Mouse (Mus musculus) lung, embryonic 15.5 days (tissue): ENCODE results near the gene Recql. TPM values are rescaled to one million over a fixed set of nuclear protein-coding genes. Genes with fewer than 3 reads are reported as not detected.

Source experiments
- ATAC-seq: fragments of 200-750 bp; cut with Nextera tagmentation; 2 replicates; pipeline ENCODE4 v1.8.0; 2017; ENCODE audit warnings: moderate number of reproducible peaks, borderline replicate concordance; ENCODE audit not compliant: low FRiP score, low TSS enrichment; ENCODE audit errors: extremely low read depth
- H3K27ac ChIP-seq: fragments of 300-500 bp; sonication (generic); 2 replicates; pipeline ENCODE4 v1.5.1; 2015; ENCODE audit warnings: moderate library complexity, mild to moderate bottlenecking, inconsistent platforms
- H3K27me3 ChIP-seq: fragments of 300-500 bp; sonication (generic); 2 replicates; pipeline ENCODE4 v1.6.1; 2015; ENCODE audit warnings: inconsistent platforms
- H3K36me3 ChIP-seq: fragments of 300-500 bp; sonication (generic); 2 replicates; pipeline ENCODE4 v1.6.1; 2015; ENCODE audit warnings: inconsistent platforms
- H3K4me1 ChIP-seq: fragments of 300-500 bp; sonication (generic); 2 replicates; pipeline ENCODE4 v1.6.1; 2015; ENCODE audit warnings: inconsistent platforms
- H3K4me2 ChIP-seq: fragments of 300-500 bp; sonication (generic); 2 replicates; pipeline ENCODE4 v1.6.1; 2015; ENCODE audit warnings: inconsistent platforms, mild to moderate bottlenecking, moderate library complexity
- H3K4me3 ChIP-seq: fragments of 300-500 bp; sonication (generic); 2 replicates; pipeline ENCODE4 v1.5.1; 2015; ENCODE audit warnings: mild to moderate bottlenecking, inconsistent platforms
- H3K9ac ChIP-seq: fragments of 300-500 bp; sonication (generic); 2 replicates; pipeline ENCODE4 v1.6.1; 2015; ENCODE audit warnings: inconsistent platforms
- H3K9me3 ChIP-seq: fragments of 300-500 bp; sonication (generic); 2 replicates; pipeline ENCODE4 v1.6.1; 2016; ENCODE audit warnings: inconsistent platforms
- WGBS: fragments of 180-500 bp; shearing (Covaris S2); methylation state at CpG from one replicate; pipeline ENCODE4 v1.1.7; 2015; 5-methylcytosine and 5-hydroxymethylcytosine counted together
- polyA plus RNA-seq: library from polyadenylated mRNA; unstranded; fragments of >200 nt; fragmentation: Nextera tagmentation; extraction: Ambion mirVana; gene quantifications from 2 replicates; pipeline ENCODE4 v1.2.1, GENCODE M21; 2015

The Recql gene
- polyA plus RNA-seq, 1 experiment from 2014 or later = 27.1 TPM

- no peaks in the 10 kb centered on the region for H3K9me3 ChIP-seq
- no peak within 1 kb of the TSS for H3K27ac ChIP-seq
- ATAC-seq = no peak
- H3K4me1 ChIP-seq = no peaks in the 10 kb centered on the region
- WGBS = 14% methylated on average over 4 of the region's 4 CpGs
- no peak within 1 kb of the TSS for H3K4me3 ChIP-seq
- no peaks in the 10 kb centered on the region for H3K36me3 ChIP-seq
- H3K9ac ChIP-seq = no peak within 1 kb of the TSS
- no peak within 1 kb of the TSS for H3K4me2 ChIP-seq
- H3K27me3 ChIP-seq = no peaks in the 10 kb centered on the region
Observed at GRCm38 (mm10) chr6:142322881-142323280, 64.0 kb downstream of the Recql start, which contains the start of gene Slco1a5. Slco1a5 (minus strand) TSS chr6:142322981.

GRCm38 (mm10) chr6:142317106-142317505, 69.8 kb downstream of the Recql start:
- no peak overlapping the region for H3K4me3 ChIP-seq
- H3K27me3 ChIP-seq = no peaks in the 10 kb centered on the region
- H3K36me3 ChIP-seq = no peaks in the 10 kb centered on the region
- no peak overlapping the region for H3K27ac ChIP-seq
- ATAC-seq = no peak
- H3K4me2 ChIP-seq = no peak overlapping the region
- no peaks in the 10 kb centered on the region for H3K9me3 ChIP-seq
- no peaks in the 10 kb centered on the region for H3K4me1 ChIP-seq
- no peak overlapping the region for H3K9ac ChIP-seq

DNA sequence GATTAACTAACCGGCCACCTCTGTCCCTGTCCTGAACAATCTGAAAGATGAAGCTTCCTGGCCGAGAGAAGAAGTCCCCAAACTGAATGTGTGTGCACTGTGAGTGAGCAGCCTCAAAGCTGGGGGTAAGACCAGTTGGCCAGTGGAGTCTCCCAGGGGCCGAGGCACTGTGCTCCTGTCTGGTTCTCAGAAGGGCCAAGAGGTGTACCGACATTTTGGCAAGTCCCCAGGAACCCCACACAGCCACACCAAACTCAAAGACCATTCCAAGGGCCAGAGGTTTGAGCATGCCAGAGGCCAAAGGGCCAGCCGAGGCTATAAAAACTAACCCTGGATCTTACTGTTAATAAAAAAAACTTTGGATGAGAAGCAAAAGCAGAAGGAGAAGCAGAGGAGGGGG, 72.6 kb downstream of the Recql start:
- H3K36me3 ChIP-seq = no peaks in the 10 kb centered on the region
- no peak overlapping the region for H3K4me2 ChIP-seq
- no peak for ATAC-seq
- no peak overlapping the region for H3K27ac ChIP-seq
- 76% methylated on average over 5 of the region's 5 CpGs for WGBS
- H3K4me1 ChIP-seq = no peaks in the 10 kb centered on the region
- no peak overlapping the region for H3K9ac ChIP-seq
- H3K27me3 ChIP-seq = no peaks in the 10 kb centered on the region
- no peaks in the 10 kb centered on the region; the same call in 1 of the 2 replicates for H3K9me3 ChIP-seq
- H3K4me3 ChIP-seq = no peak overlapping the region

DNA sequence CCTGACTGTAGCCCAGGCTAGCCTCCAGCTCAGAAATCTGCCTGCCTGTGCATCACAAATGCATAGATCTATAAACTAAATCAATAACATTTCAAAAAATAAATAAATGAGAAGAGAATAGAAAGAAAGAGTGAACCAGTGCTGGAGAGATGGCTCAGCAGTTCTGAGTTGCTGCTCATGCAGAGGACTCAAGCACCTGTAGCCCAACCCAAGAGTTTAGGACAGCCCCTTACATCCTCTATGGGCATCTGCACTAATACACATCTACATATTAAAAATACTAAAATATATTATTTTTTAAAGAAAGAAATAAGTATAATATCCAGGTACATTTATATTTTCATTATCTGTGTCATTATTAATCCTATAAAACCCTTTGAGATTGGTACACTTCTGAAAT, 81.8 kb downstream of the Recql start:
- ATAC-seq = no peak
- Histone ChIP-seq H3K4me2 (no peak overlapping the region), H3K27me3 (no peaks in the 10 kb centered on the region)

More for the DNA sequence above, 81.8 kb downstream of the Recql start:
- H3K9ac ChIP-seq = no peak overlapping the region
- no peaks in the 10 kb centered on the region for H3K4me1 ChIP-seq
- H3K4me3 ChIP-seq = no peak overlapping the region
- no peak overlapping the region for H3K27ac ChIP-seq
- no peaks in the 10 kb centered on the region for H3K36me3 ChIP-seq
- no peaks in the 10 kb centered on the region; the same call in 1 of the 2 replicates for H3K9me3 ChIP-seq

Other genes starting within 250 kb of the Recql start
- gene Slco1a6, start 178.6 kb downstream of the Recql start, polyA plus RNA-seq = not detected in 2 replicates
- 0.30 TPM in 1 of 2 replicates, not detected in the other for gene Iapp, start 88.7 kb downstream of the Recql start, polyA plus RNA-seq
- 0.13 and 0.17 TPM in 2 replicates for gene Slco1a5, start 64.1 kb downstream of the Recql start, polyA plus RNA-seq
- gene Pyroxd1, start 41.4 kb downstream of the Recql start, polyA plus RNA-seq = 15.4 and 15.7 TPM in 2 replicates
- 90.7 and 94.1 TPM in 2 replicates for gene Golt1b, start 134 bp upstream of the Recql start, polyA plus RNA-seq
- gene Spx, start 26.4 kb upstream of the Recql start, polyA plus RNA-seq = 0.61 and 0.91 TPM in 2 replicates
- 0.10 and 0.36 TPM in 2 replicates for gene Gys2, start 86.0 kb upstream of the Recql start, polyA plus RNA-seq
- gene Ldhb, start 120.9 kb upstream of the Recql start, polyA plus RNA-seq = 252 and 254 TPM in 2 replicates
- gene Kcnj8, start 184.5 kb upstream of the Recql start, polyA plus RNA-seq = 18.3 and 19.7 TPM in 2 replicates